Mouse (Mus musculus) retina, adult 2 months (tissue): ENCODE measurements around the gene Tnfsf11.

Source experiments
- DNase-seq: peaks from one replicate; pipeline ENCODE4 v3.0.0-alpha.2; 2012; ENCODE audit warnings: low read depth, low spot score

The Tnfsf11 gene

GRCm38 (mm10) chr14:78307286-78308237 is at the start of gene Tnfsf11:
Gene Tnfsf11, minus strand, starts transcription at chr14:78308043.
- no peak for DNase-seq

- no peak for DNase-seq
Measured at GRCm38 (mm10) chr14:78356764-78357163, 48.9 kb upstream of the Tnfsf11 start.

GRCm38 (mm10) chr14:78355381-78355780 is 47.5 kb upstream of the Tnfsf11 start:
- no peak for DNase-seq

GRCm38 (mm10) chr14:78352865-78353264 is 45.0 kb upstream of the Tnfsf11 start:
- DNase-seq: no peak

GRCm38 (mm10) chr14:78351544-78351943 is 43.7 kb upstream of the Tnfsf11 start:
- no peak for DNase-seq

GRCm38 (mm10) chr14:78347715-78348114 is 39.9 kb upstream of the Tnfsf11 start:
- DNase-seq: no peak

GRCm38 (mm10) chr14:78343007-78343406 is 35.2 kb upstream of the Tnfsf11 start:
- DNase-seq: no peak

- no peak for DNase-seq
Measured at GRCm38 (mm10) chr14:78342146-78342545, 34.3 kb upstream of the Tnfsf11 start.

GRCm38 (mm10) chr14:78333341-78333740 is 25.5 kb upstream of the Tnfsf11 start:
- DNase-seq: no peak

- no peak for DNase-seq
Measured at GRCm38 (mm10) chr14:78331368-78331767, 23.5 kb upstream of the Tnfsf11 start.

GRCm38 (mm10) chr14:78330576-78331300 is 22.9 kb upstream of the Tnfsf11 start:
- no peak for DNase-seq

GRCm38 (mm10) chr14:78329765-78330451 is 22.1 kb upstream of the Tnfsf11 start:
- no peak for DNase-seq

GRCm38 (mm10) chr14:78323356-78323755 is 15.5 kb upstream of the Tnfsf11 start:
- no peak for DNase-seq

GRCm38 (mm10) chr14:78322916-78323315 is 15.1 kb upstream of the Tnfsf11 start:
- no peak for DNase-seq

GRCm38 (mm10) chr14:78320248-78320647 is 12.4 kb upstream of the Tnfsf11 start:
- no peak for DNase-seq

GRCm38 (mm10) chr14:78319580-78319979 is 11.7 kb upstream of the Tnfsf11 start:
- no peak for DNase-seq

- no peak for DNase-seq
Measured at GRCm38 (mm10) chr14:78319000-78319399, 11.2 kb upstream of the Tnfsf11 start.

- DNase-seq: no peak
Measured at GRCm38 (mm10) chr14:78317623-78318022, 9.8 kb upstream of the Tnfsf11 start.

GRCm38 (mm10) chr14:78300914-78301313 is 6.9 kb downstream of the Tnfsf11 start:
- no peak for DNase-seq

GRCm38 (mm10) chr14:78292687-78293086 is 15.2 kb downstream of the Tnfsf11 start:
- no peak for DNase-seq

- no peak for DNase-seq
Measured at GRCm38 (mm10) chr14:78289912-78290523, 17.8 kb downstream of the Tnfsf11 start.

GRCm38 (mm10) chr14:78288903-78289302 is 18.9 kb downstream of the Tnfsf11 start:
- DNase-seq: no peak
